Mouse (Mus musculus): Measurements from ENCODE around the gene Fxyd7. TPM values are rescaled to one million over a fixed set of nuclear protein-coding genes. Genes with fewer than 3 reads are reported as not detected.

Fxyd7 gene
- polyA plus RNA-seq, 1 experiment = 2.3 TPM

DNA sequence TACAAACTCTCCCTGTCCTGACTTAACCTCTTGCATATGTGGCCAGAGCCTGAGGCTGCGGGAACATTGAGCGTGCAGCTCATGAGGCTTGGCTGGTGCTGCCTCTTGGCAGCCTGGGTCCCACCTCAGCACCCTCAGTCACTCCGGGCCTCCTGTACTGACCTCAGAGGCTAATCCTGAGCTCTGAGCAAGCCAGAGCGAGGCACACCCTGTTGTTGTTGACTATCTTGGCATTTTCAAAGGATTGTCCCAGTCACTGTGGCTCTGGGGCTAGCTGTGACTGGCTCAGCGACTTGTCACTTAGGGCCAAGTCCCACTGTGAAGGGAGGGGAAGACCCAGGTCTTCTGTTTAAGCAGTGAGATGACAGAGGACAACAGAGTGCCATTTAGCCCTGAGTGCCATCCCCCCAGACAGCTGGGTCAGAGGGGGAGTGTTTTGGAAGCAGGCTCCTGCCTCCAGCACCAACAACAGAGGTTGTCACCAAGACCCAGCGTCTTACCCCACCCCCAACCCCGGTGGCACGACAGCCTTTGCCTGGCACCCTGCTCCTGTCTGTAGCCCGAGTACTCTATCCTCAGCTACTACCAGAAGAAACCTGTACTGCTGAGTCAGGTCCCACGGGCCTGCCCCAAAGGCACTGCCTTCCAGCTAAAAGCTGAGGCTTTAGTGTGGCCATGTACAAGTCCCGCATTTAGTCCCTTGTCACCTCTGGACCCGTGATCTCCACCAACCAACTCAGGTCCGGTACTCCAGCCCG is 31.7 kb upstream of the Fxyd7 start:
- Histone ChIP-seq H3K4me1 (ENCODE audit: control insufficient read depth, insufficient read depth, insufficient read length, low read length) (peaks cover 17% of the 10 kb centered on the region), H3K27ac (replicated peaks; ENCODE audit: low read depth, low read length) (peak overlapping the region; percentile 81), H3K4me3 (ENCODE audit: insufficient read depth, low read depth, low read length) (no peak overlapping the region)

DNA sequence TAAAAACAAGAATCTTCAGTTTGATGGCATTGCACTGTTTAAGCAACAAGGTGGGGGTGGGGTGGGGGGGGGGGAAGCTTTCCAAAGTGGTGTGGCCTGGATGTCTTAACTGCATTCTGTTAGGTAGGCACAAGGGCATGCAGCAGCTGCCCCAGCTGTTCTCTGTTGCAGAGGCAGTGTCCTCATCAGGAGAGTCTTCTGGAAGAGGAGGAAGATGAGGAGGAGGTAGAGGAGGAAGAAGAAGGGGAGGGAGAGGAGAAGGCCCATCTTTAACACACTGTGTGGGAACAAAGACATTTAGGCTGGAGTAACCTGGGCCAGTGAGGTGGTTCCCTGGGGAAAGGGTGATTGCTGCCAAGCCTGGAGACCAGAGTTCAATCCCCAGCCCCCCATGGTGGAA is 30.8 kb upstream of the Fxyd7 start:
- H3K4me1 ChIP-seq (ENCODE audit: control insufficient read depth, insufficient read depth, insufficient read length, low read length) = peaks cover 17% of the 10 kb centered on the region
- H3K4me3 ChIP-seq (ENCODE audit: insufficient read depth, low read depth, low read length) = no peak overlapping the region
- H3K27ac ChIP-seq (replicated peaks; ENCODE audit: low read depth, low read length) = peak overlapping the region; percentile 7

DNA sequence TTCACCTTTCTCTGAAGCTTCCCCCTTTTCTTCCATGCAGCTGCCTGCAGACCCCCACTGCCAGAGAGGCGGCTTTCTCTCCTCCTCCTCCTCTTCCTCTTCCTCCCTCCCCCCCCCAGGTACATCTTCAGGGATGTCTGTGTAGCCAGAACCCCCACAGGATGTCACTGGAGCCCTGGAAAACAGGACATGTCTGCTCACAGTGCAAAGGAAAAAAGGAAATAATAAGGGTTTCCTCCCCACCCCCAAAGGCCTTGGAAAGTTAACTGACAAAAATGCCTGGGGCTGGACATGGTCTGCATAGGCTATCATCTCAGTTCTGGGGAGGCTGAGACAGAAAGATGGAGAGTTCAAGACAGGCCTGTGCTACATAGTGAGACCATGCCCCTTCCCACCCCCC is 29.8 kb upstream of the Fxyd7 start:
- H3K4me3 ChIP-seq (ENCODE audit: insufficient read depth, low read depth, low read length) = no peak overlapping the region
- H3K27ac ChIP-seq (replicated peaks; ENCODE audit: low read depth, low read length) = no peak overlapping the region
- H3K4me1 ChIP-seq (ENCODE audit: control insufficient read depth, insufficient read depth, insufficient read length, low read length) = peaks cover 15% of the 10 kb centered on the region

DNA sequence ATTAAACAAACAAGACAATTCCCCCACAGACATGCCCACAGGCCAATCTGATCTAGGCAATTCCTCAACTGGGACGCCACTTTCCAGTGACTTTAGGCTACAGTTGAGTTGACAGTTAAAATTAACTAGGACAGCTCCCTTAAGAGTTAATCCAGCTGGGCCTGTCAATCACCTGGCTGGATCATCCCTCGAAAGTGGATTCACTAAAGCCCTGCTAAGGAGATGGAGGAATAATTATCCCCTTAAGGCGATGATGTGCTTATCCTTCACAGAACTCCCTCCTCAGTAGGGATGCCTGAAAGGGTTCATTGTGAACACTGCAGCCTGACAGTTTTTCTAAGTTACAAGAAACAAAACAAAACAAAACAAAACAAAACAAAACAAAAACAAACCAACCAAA is 29.3 kb upstream of the Fxyd7 start:
- Histone ChIP-seq H3K4me3 (ENCODE audit: insufficient read depth, low read depth, low read length) (no peak overlapping the region), H3K27ac (replicated peaks; ENCODE audit: low read depth, low read length) (no peak overlapping the region), H3K4me1 (ENCODE audit: control insufficient read depth, insufficient read depth, insufficient read length, low read length) (peaks cover 11% of the 10 kb centered on the region)

DNA sequence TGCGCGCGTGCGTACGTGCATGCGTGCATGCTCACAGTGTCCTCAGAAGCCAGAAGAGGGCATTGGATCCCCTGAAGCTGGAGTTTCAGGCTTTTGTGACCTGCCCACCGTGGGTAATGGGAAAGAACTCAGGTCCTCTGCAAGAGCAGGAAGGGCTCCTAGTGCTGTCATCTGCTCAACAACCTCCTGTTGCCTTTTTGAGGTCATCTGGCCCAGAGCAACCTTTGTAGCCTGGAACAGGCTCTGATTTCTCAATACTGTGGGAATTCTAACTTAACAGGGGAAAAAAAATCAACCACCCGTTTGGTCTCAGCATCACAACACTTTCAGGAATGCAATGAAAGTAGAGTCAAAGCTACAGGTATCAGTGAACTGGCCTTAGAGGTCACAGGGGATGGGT is 28.4 kb upstream of the Fxyd7 start:
- peaks cover 8% of the 10 kb centered on the region; the same call in 1 of the 2 replicates for H3K4me1 ChIP-seq (ENCODE audit: control insufficient read depth, insufficient read depth, insufficient read length, low read length)
- no peak overlapping the region for H3K4me3 ChIP-seq (ENCODE audit: insufficient read depth, low read depth, low read length)
- no peak overlapping the region for H3K27ac ChIP-seq (replicated peaks; ENCODE audit: low read depth, low read length)

DNA sequence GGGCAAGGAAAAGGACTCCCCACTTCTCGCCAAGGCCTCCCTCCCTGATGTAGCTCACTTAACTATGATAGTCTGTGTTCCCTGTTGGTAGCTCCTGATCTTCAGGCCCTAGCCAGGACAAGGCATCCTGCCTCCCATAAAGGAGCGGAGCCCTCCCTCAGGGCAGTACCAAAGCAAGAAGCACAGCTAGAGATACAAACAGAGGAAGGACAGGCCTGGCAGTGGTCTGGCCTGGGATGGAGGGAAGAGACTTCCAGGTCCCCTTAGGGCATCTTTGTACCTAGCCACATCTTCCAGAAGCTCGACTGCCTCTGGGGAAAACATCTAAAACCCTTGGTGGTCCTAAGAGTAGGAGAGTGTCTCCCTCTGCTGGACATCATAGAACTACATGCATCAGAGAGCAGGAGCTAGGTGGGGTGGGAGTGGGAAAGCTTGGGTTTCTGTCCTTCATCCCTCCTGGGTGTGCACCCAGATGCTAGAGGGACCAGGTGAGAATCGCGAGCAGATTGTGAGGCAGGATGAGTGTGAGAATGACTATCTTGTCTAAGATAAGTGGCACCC is 26.7 kb upstream of the Fxyd7 start:
- Histone ChIP-seq H3K27ac (replicated peaks; ENCODE audit: low read depth, low read length) (no peak overlapping the region), H3K4me1 (ENCODE audit: control insufficient read depth, insufficient read depth, insufficient read length, low read length) (peaks cover under 1% of the 10 kb centered on the region; the same call in 1 of the 2 replicates), H3K4me3 (ENCODE audit: insufficient read depth, low read depth, low read length) (no peak overlapping the region)

DNA sequence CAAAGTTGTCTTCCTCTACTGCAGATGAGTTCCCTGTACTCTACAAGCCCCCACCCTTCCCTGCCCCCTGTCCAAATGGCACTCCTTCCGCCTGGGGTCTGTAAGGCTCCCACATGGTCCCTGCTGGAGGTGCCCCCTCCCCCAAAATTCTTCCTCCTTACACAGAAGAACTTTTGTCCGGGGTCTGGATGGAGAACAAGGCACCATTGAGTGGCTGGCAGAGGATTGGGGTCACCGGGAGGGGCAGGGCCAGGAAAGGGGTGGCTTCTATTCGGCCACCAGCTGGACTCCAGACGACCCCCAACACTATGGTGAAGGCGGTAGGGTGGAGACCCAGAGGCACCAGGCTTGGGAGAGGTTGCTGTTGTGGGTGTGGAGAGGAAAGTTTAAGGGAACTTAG is 26.2 kb upstream of the Fxyd7 start:
- H3K27ac ChIP-seq (replicated peaks; ENCODE audit: low read depth, low read length) = no peak overlapping the region

DNA sequence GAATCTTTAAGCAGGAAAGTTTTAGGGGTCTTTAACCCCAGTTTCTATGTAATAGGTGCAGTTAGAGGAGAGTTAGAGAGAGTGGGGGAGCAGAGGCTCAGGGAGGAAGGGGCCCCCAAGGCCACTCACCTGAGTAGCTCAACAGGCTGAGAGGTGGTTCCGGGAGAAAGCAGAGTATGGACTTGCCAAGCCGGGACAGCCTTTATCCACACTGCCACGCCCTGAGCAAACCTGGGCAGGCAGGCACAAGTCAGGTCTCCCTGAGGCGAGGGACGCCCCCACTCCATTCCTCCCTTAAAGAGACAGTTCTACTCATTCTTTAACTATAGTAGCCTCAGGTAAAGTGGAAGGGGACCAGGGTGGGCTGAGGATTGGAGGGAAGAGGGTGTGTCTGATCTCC is 25.2 kb upstream of the Fxyd7 start, which contains the start of gene Fxyd3:
TSS of gene Fxyd3 (minus strand) at position 213 of the 400 bp plus-strand sequence.
- no peaks in the 10 kb centered on the region for H3K4me1 ChIP-seq (ENCODE audit: control insufficient read depth, insufficient read depth, insufficient read length, low read length)
- no peak within 1 kb of the TSS for H3K4me3 ChIP-seq (ENCODE audit: insufficient read depth, low read depth, low read length)
- no peak within 1 kb of the TSS for H3K27ac ChIP-seq (replicated peaks; ENCODE audit: low read depth, low read length)

More for the DNA sequence above, 26.2 kb upstream of the Fxyd7 start:
- Histone ChIP-seq H3K4me1 (ENCODE audit: control insufficient read depth, insufficient read depth, insufficient read length, low read length) (no peaks in the 10 kb centered on the region), H3K4me3 (ENCODE audit: insufficient read depth, low read depth, low read length) (no peak overlapping the region)

DNA sequence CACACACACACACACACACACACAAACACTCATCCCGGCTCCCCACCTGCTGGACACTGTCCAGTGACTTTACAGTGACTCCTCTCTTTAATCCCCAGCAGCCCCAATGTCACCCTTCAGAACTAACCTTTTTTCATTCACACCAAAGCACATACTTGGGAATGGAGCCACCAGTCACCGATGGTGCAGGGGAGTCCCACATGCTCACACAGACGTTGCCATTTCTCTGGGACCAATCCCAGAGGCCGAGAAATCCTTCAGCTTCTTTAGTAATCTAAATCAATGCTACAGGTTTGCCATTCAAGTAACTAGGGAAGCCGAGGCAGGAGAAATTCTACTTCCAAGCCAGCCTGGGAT is 23.4 kb upstream of the Fxyd7 start:
- H3K4me3 ChIP-seq (ENCODE audit: insufficient read depth, low read depth, low read length) = no peak overlapping the region
- no peaks in the 10 kb centered on the region for H3K4me1 ChIP-seq (ENCODE audit: control insufficient read depth, insufficient read depth, insufficient read length, low read length)
- H3K27ac ChIP-seq (replicated peaks; ENCODE audit: low read depth, low read length) = no peak overlapping the region

DNA sequence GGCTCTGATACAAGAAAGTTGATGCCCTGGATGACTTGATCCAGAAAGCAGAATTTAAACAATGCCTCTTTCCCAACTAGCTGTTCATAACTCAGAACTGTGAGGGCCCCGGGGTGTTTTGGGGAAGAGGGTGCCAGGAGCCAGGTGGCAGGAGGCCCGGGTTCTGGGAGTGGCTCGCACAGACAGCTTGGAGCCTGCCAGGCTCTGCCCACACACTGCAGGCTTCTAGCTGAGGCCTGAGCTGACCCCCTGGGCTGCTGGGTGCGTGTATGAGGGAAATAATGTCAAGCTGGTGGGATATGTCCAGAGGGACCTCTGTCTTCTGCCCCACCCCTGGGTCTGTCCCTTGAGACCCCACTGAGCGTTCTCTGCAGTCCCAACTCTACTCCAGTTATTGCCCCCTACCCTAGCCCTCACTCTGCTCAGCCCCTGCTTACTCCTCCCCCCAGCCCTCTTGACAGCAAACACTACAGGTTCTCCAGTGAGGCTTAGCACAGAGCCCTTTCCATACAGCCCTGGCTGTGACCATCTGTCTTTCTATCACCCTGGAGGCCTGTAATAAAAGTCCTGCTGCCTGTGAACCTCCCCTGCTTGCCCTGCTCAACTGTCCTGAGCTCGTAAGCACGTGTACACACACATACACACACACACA is 22.9 kb upstream of the Fxyd7 start:
- Histone ChIP-seq H3K27ac (replicated peaks; ENCODE audit: low read depth, low read length) (no peak overlapping the region), H3K4me3 (ENCODE audit: insufficient read depth, low read depth, low read length) (no peak overlapping the region), H3K4me1 (ENCODE audit: control insufficient read depth, insufficient read depth, insufficient read length, low read length) (no peaks in the 10 kb centered on the region)

DNA sequence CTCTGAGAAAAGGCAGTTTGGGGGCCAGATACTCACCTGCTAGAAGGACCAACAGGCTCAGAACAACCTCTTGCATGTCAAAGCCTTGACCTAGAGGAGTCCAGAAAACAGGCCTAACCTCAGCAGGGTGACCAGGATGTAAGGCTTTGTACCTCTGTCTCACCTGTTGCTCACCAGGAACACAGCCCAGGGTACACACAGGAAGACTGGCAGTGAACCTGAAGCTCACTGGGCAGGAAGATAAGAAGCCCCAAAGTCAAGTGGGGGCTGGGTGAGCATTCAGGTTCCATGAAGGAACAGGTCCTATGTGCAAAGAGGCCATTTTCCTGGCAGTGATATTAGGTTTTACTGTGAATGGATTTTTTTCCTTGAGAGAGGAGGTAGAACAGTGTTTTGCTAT is 22.3 kb upstream of the Fxyd7 start:
- Histone ChIP-seq H3K27ac (replicated peaks; ENCODE audit: low read depth, low read length) (no peak overlapping the region), H3K4me1 (ENCODE audit: control insufficient read depth, insufficient read depth, insufficient read length, low read length) (no peaks in the 10 kb centered on the region), H3K4me3 (ENCODE audit: insufficient read depth, low read depth, low read length) (no peak overlapping the region)

DNA sequence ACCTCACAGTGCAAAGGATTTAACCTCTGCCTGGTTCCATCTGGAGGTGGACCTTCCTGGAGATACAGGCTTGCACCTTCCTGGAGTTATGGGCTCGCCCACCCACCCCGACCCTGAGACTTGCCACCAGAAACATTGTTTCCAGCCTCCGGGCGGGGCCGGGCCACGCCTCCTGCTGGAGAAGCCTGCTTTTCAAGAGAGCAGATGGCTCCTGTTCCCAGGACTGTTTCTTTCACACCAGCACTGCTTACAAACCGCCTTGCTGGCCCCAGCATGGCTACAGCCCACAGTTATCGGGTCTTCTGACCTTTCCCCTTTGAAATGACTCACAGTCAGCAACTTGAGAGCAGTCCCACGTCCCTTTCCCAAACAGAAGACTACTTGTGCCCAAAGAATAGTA is 21.1 kb upstream of the Fxyd7 start:
- no peak overlapping the region for H3K4me3 ChIP-seq (ENCODE audit: insufficient read depth, low read depth, low read length)
- no peaks in the 10 kb centered on the region for H3K4me1 ChIP-seq (ENCODE audit: control insufficient read depth, insufficient read depth, insufficient read length, low read length)
- no peak overlapping the region for H3K27ac ChIP-seq (replicated peaks; ENCODE audit: low read depth, low read length)

DNA sequence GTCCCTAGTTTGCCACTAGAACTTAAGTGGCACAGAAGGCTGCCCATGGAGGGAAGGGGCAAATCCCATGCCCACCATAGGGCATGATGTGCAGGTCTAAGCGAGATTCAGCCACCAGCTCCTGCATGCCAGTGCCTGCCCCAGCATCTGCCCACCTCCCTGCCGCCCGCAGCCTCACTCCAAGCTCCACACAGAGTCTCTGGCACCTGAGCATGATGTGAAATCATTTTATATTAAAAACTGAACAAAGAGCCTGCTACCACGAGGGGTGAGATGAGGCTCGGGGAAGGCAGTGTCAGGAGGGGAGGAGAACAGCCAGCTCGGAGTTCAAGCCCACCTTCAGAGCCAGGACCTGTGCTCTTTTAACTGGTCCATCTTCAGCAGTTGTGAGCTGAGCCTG is 19.1 kb upstream of the Fxyd7 start:
- Histone ChIP-seq H3K4me1 (ENCODE audit: control insufficient read depth, insufficient read depth, insufficient read length, low read length) (no peaks in the 10 kb centered on the region), H3K27ac (replicated peaks; ENCODE audit: low read depth, low read length) (no peak overlapping the region), H3K4me3 (ENCODE audit: insufficient read depth, low read depth, low read length) (no peak overlapping the region)

DNA sequence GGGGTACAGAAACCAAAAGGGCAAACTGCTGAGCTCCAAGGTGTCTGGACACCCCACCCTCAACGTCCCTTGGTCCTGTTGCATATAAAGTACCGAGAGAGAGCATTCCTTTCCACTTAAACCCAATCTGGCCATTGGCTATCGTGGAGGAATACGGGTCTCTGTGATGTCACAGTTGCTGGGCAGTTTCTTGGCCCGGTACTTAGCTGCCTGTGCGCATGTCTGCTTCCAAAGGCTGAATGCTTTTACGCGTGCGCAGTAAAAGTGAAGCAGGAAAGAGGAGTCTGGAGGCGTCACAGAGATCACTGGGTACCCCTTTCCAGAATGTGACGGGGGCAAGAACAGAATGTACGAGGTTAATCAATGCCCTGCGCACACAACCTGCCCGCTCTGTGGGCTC is 18.2 kb upstream of the Fxyd7 start:
- Histone ChIP-seq H3K27ac (replicated peaks; ENCODE audit: low read depth, low read length) (no peak overlapping the region), H3K4me1 (ENCODE audit: control insufficient read depth, insufficient read depth, insufficient read length, low read length) (no peaks in the 10 kb centered on the region), H3K4me3 (ENCODE audit: insufficient read depth, low read depth, low read length) (no peak overlapping the region)

DNA sequence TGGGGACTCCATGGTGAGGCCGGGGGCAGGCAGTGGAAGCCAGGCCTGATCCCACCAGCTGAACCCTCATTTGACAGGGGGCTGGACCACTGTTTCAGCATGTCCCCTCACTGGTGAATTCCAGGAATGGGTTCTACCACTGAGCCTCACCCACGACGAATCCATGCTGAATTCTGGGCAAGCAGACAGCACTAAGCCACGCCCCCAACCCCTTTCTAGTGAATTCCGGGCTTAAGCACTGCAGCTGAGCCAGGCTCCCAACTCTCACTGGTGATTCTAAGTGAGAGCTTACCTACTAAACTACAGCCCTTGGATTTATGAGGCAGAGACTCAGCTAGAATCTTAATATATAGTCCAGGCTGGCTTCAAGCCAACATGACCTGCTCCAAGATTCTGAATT is 16.6 kb upstream of the Fxyd7 start:
- H3K27ac ChIP-seq (replicated peaks; ENCODE audit: low read depth, low read length) = no peak overlapping the region
- no peaks in the 10 kb centered on the region for H3K4me1 ChIP-seq (ENCODE audit: control insufficient read depth, insufficient read depth, insufficient read length, low read length)
- H3K4me3 ChIP-seq (ENCODE audit: insufficient read depth, low read depth, low read length) = no peak overlapping the region

DNA sequence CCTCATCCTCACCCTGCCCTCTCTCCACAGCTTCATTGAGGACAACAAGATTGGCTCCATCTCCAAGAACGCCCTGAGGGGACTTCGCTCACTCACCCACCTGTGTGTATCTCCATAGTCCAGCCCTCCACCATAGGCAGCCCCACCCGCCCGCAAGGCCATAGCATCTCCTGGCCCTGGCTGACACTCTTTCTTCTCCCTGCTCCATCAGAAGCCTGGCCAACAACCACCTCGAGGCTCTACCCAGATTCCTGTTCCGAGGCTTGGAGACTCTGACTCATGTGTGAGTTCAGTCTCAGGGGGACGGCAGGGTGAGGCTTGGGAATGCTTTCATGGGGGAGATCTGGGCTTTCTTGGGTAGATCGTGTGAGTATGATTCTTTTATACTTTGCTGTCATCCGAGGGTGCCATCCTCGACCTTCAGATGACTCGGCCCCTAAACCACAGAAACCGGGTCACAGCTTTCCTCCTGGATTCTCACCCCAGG is 11.8 kb upstream of the Fxyd7 start:
- Histone ChIP-seq H3K4me1 (ENCODE audit: control insufficient read depth, insufficient read depth, insufficient read length, low read length) (no peaks in the 10 kb centered on the region), H3K27ac (replicated peaks; ENCODE audit: low read depth, low read length) (no peak overlapping the region), H3K4me3 (ENCODE audit: insufficient read depth, low read depth, low read length) (no peak overlapping the region)

Data from brown adipose tissue, adult 24 weeks (tissue).